Mouse (Mus musculus): ENCODE data around the gene Reln.

GRCm38 (mm10) chr5:22195352-22195941 is 149.1 kb downstream of the Reln start:
- no peak for TF ChIP-seq CTCF (IDR thresholded peaks at IDR 0.05; ENCODE audit: borderline replicate concordance, insufficient read depth, low read length)
- TF ChIP-seq POLR2A (IDR thresholded peaks at IDR 0.05; ENCODE audit: low read depth, low read length) = no peak
